Mouse (Mus musculus) left cerebral cortex, postnatal 10 days (tissue): ENCODE results near the gene Olfr1501. TPM values are rescaled to one million over a fixed set of nuclear protein-coding genes. Genes with fewer than 3 reads are reported as not detected.
"Not testable (repeated sequence)": the region's sequence is repeated elsewhere in the genome, so short reads cannot be mapped to it uniquely, and the experiment has no call there.

Source experiments
- DNase-seq, 2 experiments: peaks; one replicate each; pipeline ENCODE4 v3.0.0; 2021 to 2022; ENCODE audit warnings: low spot score in 2 of 2, mixed read lengths in 1 of 2; ENCODE audit errors: extremely low spot score in 1 of 2
- intact Hi-C: fragments of 180-260 bp; cut with DNase I; formaldehyde crosslinking; loops from one replicate; pipeline ENCODE4 v1.15.1; 2025
- total RNA-seq, 2 experiments: library from RNA; stranded (reverse); gene quantifications; 2 replicates each; pipeline ENCODE4 v1.2.3; 2021

Gene Olfr1501
- not detected for total RNA-seq

DNA sequence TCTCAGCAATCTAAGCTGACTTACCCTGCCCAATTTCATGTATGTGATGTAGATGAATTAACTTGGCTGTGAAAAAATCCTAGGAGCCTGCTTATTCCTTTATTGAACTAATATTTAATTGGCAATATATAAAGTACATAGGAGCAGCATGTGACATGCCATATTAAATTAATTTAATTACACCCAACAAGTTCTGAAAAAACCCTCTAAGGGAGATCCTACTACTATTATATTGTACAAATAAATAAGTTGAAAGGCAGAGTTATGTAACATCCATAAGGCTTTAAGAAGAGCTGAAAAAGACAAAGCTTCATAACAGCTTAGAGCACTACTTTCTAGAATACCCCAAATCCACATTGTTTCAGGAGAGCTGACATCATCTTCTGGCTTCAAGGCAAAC is at the start of gene Olfr1501:
TSS of gene Olfr1501 (minus strand) at position 101 of the 400 bp plus-strand sequence.
- intact Hi-C loops, DNase-seq: not testable (repeated sequence)

DNA sequence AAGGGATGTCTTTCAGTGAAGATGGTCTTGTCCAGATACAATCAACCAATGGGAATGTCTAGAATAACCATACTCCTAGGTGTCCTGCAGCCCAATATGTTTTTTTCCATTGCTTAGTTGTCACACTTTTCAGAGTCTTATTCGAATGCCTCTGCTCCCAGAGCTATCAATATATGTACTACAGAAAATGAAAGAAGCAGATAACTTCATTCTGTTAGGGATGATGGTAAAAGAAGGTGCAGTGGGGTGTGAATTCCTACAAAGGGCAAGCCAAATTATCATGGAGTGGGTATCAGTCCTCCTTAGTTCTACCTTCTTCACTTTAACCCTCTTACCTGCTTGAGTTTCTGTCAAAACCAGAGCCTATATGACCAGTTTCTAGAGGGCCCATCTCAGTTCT is 47.3 kb upstream of the Olfr1501 start, which contains the start of gene Olfr1504:
TSS of gene Olfr1504 (minus strand) at position 101 of the 400 bp plus-strand sequence.
- no peak for DNase-seq
- intact Hi-C loops, result no loop called here

DNA sequence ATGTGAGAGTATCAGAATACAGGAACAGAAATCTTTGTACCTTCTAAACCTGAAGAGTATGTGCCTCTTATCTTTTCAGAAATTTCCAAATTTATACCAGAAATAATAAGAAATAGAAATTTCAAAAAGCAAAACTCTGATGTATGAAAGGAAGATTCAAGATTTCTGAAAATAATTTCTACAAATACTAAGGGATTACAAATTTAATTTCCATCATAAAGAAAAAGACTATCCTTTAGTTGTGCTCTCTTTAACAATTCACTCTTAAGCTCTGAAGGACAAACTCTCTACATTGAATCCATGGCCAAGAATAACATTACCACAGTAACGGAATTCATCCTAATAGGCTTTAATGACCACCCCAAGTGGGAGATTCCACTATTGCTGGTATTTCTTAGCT is 11.0 kb upstream of the Olfr1501 start, which contains the start of gene Olfr1502:
TSS of gene Olfr1502 (plus strand) at position 301 of the 400 bp plus-strand sequence.
- intact Hi-C loops, result no loop called here

DNA sequence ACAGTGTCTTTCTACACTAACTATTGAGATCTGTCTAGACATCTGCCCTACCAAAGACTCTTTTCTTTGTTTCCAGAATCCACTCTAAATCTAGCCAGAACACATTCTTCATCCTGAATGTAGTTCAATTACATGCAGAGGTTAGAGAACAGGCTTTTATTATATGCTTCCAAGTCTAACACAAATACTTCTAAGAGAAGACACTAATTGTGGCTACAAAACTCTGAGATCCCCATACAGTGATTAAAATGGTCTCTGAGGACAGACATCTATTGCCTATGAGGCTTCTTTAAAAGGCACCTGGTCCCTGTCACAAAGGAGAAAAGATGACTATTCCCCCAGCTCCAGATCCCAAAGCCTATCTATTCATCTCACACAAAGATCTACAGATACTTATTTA is 20.1 kb downstream of the Olfr1501 start, which contains the start of gene Olfr1500:
TSS of gene Olfr1500 (minus strand) at position 101 of the 400 bp plus-strand sequence.
- no peak for DNase-seq
- intact Hi-C loops, result no loop called here

More for the DNA sequence above, 11.0 kb upstream of the Olfr1501 start, which contains the start of gene Olfr1502:
- no peak for DNase-seq

DNA sequence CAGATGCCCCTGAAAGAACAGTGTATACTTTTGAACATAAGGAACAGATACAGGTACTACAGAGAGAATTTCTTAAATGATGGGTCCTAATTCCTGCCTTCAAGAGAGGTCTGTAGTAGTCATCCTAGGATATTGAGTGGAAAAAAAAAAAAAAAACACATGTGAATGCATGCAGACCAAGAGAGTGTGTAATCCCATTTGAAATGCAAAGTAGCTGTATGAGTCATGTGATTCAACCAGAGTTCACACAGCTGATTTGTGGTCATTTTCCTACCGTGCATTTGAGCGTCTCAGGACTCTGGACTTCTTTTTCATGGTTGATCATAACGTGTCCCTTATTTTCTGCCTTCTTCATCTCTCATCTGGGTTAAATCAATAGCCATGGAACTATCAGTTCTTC is 22.0 kb downstream of the Olfr1501 start:
- intact Hi-C loops, result no loop called here
- DNase-seq, result no peak

DNA sequence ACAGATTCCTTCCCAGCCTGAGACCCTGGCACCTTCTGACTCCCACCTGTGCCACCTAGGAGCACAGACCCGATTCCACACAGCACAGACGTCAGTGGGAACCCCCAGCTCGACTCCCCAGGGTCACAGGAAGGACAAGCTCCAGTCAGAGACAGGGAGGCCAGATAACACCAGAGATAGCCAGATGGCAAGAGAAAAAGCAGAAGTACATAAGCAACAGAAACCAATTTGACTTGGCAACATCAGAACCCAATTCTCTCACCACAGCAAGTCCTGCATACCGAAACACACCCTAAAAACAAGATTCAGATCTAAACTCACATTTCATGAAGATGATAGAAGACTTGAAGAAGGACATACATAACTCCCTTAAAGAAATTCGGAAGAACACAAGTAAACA is 29.6 kb downstream of the Olfr1501 start:
- intact Hi-C loops, result no loop called here
- no peak for DNase-seq

DNA sequence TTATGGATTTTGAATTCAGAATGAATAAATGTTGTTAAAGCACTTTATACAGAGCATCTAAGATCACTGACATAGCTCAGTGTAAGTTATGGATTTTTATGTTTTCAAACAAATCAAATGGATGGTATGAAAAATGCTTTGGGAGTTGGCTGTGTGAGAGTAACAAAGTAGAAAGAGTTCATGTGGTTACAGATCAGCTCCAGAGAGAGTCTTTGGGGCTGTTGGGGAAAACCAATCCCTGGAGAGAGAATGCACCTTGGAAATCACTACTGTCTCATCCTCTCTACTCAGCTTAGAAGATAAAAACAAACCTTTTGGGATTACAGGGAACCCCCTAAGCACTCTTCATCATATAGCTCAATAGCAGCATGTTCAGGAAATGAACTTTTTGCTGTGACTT is 31.1 kb downstream of the Olfr1501 start, which contains the start of gene Olfr1499:
TSS of gene Olfr1499 (minus strand) at position 101 of the 400 bp plus-strand sequence.
- no peak for DNase-seq
- intact Hi-C loops, result loop anchor here (10.0 kb wide), 1 partner anchor 1295 kb away; no protein-coding TSS in a partner anchor

DNA sequence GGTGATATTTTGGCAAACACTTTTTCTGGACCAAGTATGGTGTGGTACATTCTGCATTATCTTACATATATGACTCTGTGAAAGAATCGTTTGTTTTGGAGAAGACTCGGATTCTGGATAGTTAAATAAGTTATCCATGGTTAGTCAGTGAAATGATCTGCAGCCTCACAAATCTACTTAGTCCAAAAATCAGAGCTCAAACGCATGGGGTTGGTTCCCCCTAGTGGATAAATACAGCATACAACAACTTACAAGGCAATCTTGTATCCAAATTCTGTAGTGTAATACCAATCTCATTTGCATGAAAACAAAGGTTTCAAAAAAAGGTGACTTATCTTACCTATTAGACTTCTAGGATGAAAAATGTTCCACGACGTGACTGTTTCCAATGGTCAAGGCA is 31.7 kb downstream of the Olfr1501 start:
- DNase-seq, result no peak
- intact Hi-C loops, result loop anchor here (10.0 kb wide), 1 partner anchor 1294 kb away; no protein-coding TSS in a partner anchor

DNA sequence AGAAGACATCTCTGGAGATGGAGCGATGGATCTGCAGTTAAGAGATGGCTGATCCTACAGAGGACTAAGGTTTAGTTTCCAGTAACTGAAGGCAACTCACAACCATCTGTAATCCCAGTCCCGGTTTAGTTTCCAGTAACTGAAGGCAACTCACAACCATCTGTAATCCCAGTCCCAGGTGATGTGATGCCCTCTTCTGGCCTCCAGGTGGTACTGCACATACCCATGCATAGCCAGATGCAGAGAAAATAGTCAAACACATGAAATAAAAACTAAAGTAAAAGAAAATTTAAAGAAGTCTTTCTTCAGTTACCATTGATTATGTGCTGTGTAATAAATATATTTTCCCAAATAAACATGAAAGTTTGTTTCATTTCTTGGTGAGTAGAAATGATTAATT is 37.7 kb downstream of the Olfr1501 start:
- intact Hi-C loops, result loop anchor here (10.0 kb wide), 1 partner anchor 1288 kb away; no protein-coding TSS in a partner anchor
- DNase-seq, result no peak

DNA sequence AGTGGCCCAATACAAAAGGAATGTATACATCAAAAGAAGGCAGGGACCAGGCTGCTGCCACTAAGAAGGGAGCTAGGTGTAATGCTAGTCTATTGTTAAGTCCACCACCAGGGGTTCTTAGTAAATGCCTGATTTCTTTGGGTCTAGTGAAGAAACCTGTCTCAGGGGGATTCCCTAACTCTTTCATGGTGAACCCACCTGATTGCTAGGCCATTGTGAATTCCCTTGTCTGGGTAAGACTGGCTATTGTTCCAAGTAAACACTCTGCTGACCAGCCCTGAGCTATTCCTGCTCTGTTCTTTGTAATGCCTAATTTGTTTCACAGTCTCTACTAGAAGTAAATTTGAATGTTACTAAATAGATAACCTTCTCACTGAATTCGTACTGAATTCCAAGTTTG is 45.0 kb downstream of the Olfr1501 start:
- DNase-seq, intact Hi-C loops: not testable (repeated sequence)

DNA sequence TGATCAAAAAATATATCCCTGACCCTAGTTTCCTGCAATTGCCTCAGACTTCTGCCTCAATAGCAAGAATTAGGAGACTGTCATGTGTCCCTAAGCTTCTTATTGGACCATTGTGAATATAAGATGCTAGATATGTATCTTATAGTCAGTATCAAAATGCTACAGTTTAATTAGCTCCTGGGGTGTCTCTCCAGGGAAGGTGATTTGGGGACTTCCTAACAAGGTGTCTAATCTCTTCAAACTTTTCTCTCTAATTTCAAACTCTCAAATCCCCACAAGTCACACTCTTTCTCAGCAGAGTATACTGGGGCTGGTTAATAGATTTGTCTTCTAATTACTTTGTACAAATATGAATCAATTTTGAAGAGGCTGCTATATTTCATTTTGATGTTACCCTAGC is 52.4 kb downstream of the Olfr1501 start, which contains the start of gene Olfr1497:
TSS of gene Olfr1497 (minus strand) at position 101 of the 400 bp plus-strand sequence.
- DNase-seq, result no peak
- intact Hi-C loops, result no loop called here

Other genes with a start within 250 kb of the Olfr1501 start
- gene Olfr1487, start 233.3 kb downstream of the Olfr1501 start, total RNA-seq, result not detected
- not detected for gene Olfr1489, start 219.1 kb downstream of the Olfr1501 start, total RNA-seq
- not detected for gene Olfr1490, start 199.6 kb downstream of the Olfr1501 start, total RNA-seq
- not detected for gene Olfr1491, start 153.4 kb downstream of the Olfr1501 start, total RNA-seq
- gene Olfr1493-ps1, start 127.4 kb downstream of the Olfr1501 start, total RNA-seq, result not detected
- gene Olfr1494, start 111.0 kb downstream of the Olfr1501 start, total RNA-seq, result not detected
- gene Olfr1495, start 86.1 kb downstream of the Olfr1501 start, total RNA-seq, result not detected
- gene Olfr1496, start 72.8 kb downstream of the Olfr1501 start, total RNA-seq, result not detected
- not detected for gene Olfr1497, start 52.5 kb downstream of the Olfr1501 start, total RNA-seq
- not detected for gene Olfr1499, start 31.2 kb downstream of the Olfr1501 start, total RNA-seq
- gene Olfr1500, start 20.2 kb downstream of the Olfr1501 start, total RNA-seq, result not detected
- gene Olfr1502, start 11.1 kb upstream of the Olfr1501 start, total RNA-seq, result not detected
- not detected for gene Olfr1504, start 47.2 kb upstream of the Olfr1501 start, total RNA-seq
- not detected for gene Olfr1505, start 62.8 kb upstream of the Olfr1501 start, total RNA-seq